Mouse (Mus musculus) testis, adult 2 months (tissue): ENCODE data around the gene Tcf3.

ENCODE experiments used
- CTCF ChIP-seq: fragments of 200-500 bp; IDR thresholded peaks from 2 replicates; pipeline ENCODE4 v1.5.1; 2012; ENCODE audit warnings: low read depth, mild to moderate bottlenecking, inconsistent platforms, low read length, moderate library complexity; ENCODE audit not compliant: control insufficient read depth, insufficient read depth, insufficient replicate concordance
- POLR2A ChIP-seq: fragments of 200-500 bp; IDR thresholded peaks from 2 replicates; pipeline ENCODE4 v1.6.1; 2012; ENCODE audit warnings: low read depth, mild to moderate bottlenecking, inconsistent platforms, low read length, moderate library complexity; ENCODE audit not compliant: control insufficient read depth

DNA sequence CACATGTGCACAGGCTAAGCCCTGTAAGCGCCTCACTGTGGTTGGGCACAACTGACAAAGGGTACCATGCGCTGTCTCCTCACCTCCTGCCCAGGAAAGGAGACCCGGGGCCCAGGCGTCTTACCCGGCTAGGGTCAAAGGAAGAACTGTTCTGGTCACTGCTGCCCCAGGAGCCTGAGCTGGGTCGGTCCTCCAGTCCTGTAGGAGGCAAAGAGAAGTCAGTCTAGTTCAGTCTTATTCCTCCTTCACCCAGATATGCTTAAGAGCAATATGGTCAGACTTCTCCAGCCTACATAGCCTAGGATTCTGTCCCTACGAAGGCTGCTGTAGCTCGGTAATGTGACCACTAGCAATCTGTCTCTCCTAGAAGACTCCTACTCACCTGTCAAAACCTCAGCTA is 12.2 kb downstream of the Tcf3 start:
- TF ChIP-seq CTCF: no peak
- no peak for TF ChIP-seq POLR2A
